In genomic region chr5:52992210-52992897, GRCm38 (mm10) we compare ENCODE assay signal across 18 mouse cellular contexts. TPM values are rescaled to one million over a fixed set of nuclear protein-coding genes. Genes with fewer than 3 reads are reported as not detected.
"Had no signal": no experiment of that assay in that cellular context is flagged by ENCODE, and none has a peak within 500 bp of the region (broad histone marks: within the 10 kb centered on the region; RNA-seq: fewer than 3 reads in every experiment).

No protein-coding gene starts in this region.

- H3K27ac ChIP-seq: kidney, postnatal 0 days; limb, embryonic 13.5 days; macrophage; midbrain, embryonic 13.5 days had no signal

- H3K9me3 ChIP-seq: midbrain, embryonic 13.5 days had no signal

- H3K4me3 ChIP-seq: limb, embryonic 13.5 days; midbrain, embryonic 13.5 days had no signal

- H3K36me3 ChIP-seq: limb, embryonic 13.5 days; midbrain, embryonic 13.5 days had no signal

- H3K4me2 ChIP-seq: limb, embryonic 13.5 days; lung, embryonic 14.5 days; midbrain, embryonic 13.5 days had no signal

- DNase-seq: kidney, adult 11 months; kidney, adult 9 months; kidney, postnatal 36 days; layer of hippocampus, adult 9-11 months; left cerebral cortex, postnatal 4 days; lung, embryonic 14.5 days; lung, postnatal 14 days; right cerebral cortex, adult 18-20 months; right cerebral cortex, postnatal 25 days; thymus, postnatal 36 days had no signal

- ATAC-seq: midbrain, embryonic 13.5 days had no signal

- H3K9ac ChIP-seq: limb, embryonic 13.5 days; lung, embryonic 14.5 days; midbrain, embryonic 13.5 days had no signal

- H3K4me1 ChIP-seq: limb, embryonic 13.5 days had no signal

- H3K27me3 ChIP-seq: limb, embryonic 13.5 days; midbrain, embryonic 13.5 days had no signal

RNA-seq across cellular contexts. Expression of gene Slc34a2, which starts 45.5 kb away (rescaled TPM):
- total RNA-seq: layer of hippocampus, adult 18-20 months; left cerebral cortex, postnatal 10 days; megakaryocyte-erythroid progenitor cell, adult 5-6 weeks had no signal
- polyA plus RNA-seq: limb, embryonic 13.5 days; macrophage; midbrain, embryonic 13.5 days; neural tube, embryonic 14.5 days had no signal
